Mouse (Mus musculus): ENCODE data around the gene Muc3.

- TF ChIP-seq POLR2A (IDR thresholded peaks at IDR 0.05; ENCODE audit: borderline replicate concordance, extremely low read depth, low read depth, low read length) (no peak), CTCF (IDR thresholded peaks at IDR 0.05; ENCODE audit: insufficient read depth, low read length) (peak; percentile 47)
Measured at GRCm38 (mm10) chr5:137159461-137159860, 10.3 kb upstream of the Muc3 start.
